Mouse (Mus musculus) embryo, embryonic 10.5 days (tissue): ENCODE data around the gene Mfn1.
A peak's percentile ranks its signal among the peaks of the same experiment; 100 is the strongest.

Experiments used
- DNase-seq: peaks from one replicate; pipeline ENCODE4 v3.0.0-alpha.2; 2015; ENCODE audit warnings: low spot score

Mfn1 gene

DNA sequence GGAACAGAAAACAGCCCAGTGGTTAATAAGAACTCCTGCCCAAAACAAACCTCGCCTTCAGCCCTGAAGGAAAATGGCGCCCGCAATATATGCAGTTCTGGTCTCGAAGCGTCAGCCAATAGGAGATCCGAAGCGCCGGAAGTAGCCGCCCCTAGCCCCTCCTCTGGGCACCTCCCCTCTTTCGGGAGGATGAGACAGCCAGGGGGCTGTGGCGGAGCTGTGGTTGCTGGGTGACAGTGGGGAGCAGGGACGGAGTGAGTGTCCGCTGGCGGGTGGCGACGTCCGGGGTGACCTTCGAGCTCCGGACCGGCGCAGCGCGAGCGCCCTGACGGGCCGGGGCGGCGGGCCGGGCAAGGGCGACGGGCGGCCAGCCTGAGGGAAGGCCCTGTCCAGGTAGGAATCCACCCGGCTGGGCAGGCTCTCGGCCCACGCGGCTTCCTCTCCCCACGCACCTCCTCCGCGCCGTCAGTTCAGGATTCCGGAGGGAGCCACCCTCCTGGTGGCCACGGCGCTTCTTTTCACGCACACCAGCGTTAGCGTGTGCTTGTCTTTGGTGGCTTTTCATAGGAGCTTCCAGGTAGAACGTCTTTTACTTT is at the start of gene Mfn1:
TSS of gene Mfn1 (plus strand) at position 163 of the 596 bp plus-strand sequence.
- peak; percentile 97 for DNase-seq

DNA sequence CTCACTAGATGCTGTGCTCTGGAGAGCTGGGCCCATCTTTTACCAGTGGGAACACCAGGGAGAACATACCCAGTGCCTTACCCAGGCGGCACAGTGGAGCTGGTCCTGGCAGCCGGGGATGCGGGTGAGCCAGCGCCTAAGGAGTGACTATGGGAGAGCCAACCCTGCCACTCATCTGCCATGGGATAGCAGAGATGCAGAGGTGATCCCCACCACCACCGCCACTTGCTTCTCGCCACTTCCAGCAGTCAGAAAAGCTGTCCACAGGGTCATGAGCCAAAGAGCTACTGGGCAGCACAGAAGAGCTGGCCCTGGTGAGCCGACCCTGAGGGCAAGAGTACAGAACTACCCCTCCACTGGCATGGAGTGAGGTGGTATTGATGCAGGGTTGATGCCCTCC is 49.3 kb upstream of the Mfn1 start:
- DNase-seq = no peak

DNA sequence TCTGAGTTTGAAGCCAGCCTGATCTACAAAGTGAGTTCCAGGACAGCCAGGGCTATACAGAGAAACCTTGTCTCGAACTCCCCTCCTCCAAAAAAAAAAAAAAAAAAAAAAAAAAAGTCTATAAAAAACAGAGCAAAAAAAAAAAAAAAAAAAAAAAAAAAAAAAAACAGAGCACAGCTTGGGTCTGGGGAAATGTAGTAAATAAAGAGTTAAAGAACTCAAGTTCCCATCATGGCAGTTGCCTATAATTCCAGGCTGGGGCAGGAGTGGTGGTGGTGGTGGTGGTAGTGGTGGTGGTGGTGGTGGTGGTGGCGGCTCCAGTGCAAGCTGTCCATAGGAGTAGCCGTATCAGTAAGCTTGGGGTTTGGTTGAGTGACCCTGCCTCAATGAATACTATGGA is 46.2 kb upstream of the Mfn1 start:
- DNase-seq = no peak

- DNase-seq = no peak
Observed at GRCm38 (mm10) chr3:32486543-32486942, 42.7 kb upstream of the Mfn1 start.

GRCm38 (mm10) chr3:32488172-32488571 is 41.1 kb upstream of the Mfn1 start:
- DNase-seq = no peak

- no peak for DNase-seq
Observed at GRCm38 (mm10) chr3:32490076-32490927, 39.0 kb upstream of the Mfn1 start.

DNA sequence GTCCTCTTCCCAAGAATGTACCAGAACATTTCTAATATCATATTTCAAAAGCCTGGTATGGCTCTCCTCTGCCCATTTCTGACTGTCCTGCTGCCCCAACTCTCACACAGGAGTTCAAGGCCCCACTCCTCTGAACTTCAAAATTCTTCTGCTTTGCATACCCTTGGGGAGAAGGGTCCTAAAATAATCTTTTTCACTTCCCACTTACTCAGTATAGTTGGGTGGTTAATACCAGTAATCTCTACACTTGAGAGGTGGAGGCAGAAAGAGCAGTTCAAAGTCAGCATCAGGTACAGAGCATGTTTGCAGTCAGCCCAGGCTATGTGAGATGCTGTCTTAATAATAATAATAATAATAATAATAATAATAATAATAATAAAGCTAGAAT is 38.3 kb upstream of the Mfn1 start:
- DNase-seq = no peak

- no peak for DNase-seq
Observed at GRCm38 (mm10) chr3:32492097-32493090, 36.9 kb upstream of the Mfn1 start, which contains the start of gene Kcnmb3. TSS of gene Kcnmb3 (minus strand) at chr3:32492231.

DNA sequence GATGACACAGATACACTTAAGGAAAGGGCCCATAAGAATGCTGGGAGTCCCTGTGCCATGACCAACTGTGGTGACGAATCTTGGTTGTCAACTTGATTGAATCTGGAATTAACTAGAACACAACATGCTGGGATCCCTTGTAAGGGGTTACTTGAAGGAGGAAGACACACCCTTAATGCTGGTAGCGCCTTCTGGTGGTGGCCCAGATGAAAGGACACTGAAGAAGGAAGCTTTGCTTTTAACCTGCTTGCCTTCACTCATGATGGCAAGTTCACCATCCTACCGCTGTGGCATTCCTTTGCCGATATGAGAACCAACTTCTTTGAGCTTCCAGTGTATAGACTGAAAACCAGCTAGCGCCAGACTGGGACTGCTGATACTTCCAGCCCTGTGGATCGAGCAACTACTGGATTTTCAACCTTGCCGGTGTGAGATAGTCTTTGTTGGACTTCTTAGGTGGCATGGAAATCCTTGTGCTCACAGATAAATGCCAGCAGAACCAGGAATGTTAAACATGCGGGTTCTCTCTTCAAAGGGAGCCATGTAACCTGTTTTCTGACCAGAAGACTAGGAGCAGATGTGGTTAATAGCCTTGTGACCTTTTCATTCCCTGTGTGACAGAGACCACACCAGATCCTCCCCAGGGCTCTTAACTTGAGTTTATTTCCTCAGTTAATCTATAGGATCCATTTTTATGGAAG is 34.7 kb upstream of the Mfn1 start:
- no peak for DNase-seq

- DNase-seq = no peak
Observed at GRCm38 (mm10) chr3:32495088-32495770, 34.0 kb upstream of the Mfn1 start.

GRCm38 (mm10) chr3:32495856-32496710 is 33.2 kb upstream of the Mfn1 start:
- DNase-seq = peak; percentile 24

DNA sequence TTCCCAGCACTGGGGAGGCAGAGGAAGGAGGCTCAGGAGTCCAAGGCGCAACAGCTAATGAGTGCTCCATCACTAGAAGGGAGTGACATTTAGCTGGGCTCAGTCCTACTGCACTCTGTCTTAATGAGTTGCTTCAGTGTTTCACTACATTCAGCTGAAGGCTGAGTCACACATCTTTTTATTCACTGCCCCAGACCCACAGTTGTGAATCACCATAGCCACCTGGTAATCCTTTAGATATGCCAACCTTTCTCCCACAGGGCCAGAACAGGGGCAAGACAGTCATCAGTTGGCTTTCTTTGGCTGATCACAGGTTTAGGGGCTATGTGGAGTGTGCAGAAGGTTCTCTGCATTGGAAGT is 32.6 kb upstream of the Mfn1 start:
- DNase-seq = no peak

GRCm38 (mm10) chr3:32500346-32500745 is 28.9 kb upstream of the Mfn1 start:
- DNase-seq = no peak

DNA sequence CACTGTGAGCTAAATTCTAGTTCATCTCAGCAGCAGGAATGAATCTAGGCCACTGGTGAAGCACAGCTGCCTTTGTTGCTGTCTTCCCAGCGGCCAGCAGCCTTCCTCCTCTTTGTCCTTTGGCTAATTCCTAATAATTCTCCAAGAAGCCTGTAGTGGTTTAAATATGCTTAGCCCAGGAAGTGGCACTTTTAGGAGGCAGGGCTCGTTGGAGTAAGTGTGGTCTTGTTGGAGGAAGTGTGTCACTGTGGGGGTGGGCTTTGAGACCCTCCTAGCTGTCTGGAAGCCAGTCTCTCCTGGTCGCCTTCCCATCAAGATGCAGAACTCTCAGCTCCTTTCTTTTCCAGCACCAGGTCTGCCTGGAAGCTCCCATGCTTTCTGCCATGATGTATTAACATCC is 23.4 kb upstream of the Mfn1 start:
- DNase-seq = no peak

GRCm38 (mm10) chr3:32506366-32507225 is 22.7 kb upstream of the Mfn1 start:
- DNase-seq = no peak

DNA sequence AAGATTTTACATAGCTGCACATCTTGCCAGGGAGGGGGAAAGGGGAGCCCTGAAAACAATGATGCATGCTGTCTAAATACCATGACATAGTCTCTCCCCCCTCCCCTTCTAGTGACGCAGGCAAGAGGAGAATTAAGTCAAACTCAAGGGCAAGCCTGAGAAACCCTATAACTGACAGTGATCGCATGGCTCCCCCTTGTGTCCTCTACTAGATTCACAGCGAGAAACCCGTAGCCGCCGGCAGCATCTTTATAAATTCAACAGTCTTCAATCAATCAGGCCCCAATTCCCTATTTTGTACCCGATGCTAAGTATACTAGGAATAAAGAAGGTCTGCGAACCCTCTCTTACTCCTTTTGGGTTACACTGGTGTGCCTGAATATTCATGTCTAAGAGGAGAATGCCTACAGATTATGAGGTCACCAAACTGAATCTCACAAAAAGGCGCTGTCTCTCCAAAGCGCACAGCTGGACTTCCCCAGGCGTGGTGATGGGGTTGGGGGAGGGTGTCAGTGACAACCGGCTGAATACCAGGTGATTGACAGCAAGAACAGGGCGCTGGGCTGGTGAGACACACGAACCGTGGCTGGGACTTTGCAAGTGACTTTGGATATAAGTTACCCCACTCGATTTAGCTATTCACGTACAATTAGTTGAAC is 20.5 kb upstream of the Mfn1 start:
- peak; percentile 93 for DNase-seq

DNA sequence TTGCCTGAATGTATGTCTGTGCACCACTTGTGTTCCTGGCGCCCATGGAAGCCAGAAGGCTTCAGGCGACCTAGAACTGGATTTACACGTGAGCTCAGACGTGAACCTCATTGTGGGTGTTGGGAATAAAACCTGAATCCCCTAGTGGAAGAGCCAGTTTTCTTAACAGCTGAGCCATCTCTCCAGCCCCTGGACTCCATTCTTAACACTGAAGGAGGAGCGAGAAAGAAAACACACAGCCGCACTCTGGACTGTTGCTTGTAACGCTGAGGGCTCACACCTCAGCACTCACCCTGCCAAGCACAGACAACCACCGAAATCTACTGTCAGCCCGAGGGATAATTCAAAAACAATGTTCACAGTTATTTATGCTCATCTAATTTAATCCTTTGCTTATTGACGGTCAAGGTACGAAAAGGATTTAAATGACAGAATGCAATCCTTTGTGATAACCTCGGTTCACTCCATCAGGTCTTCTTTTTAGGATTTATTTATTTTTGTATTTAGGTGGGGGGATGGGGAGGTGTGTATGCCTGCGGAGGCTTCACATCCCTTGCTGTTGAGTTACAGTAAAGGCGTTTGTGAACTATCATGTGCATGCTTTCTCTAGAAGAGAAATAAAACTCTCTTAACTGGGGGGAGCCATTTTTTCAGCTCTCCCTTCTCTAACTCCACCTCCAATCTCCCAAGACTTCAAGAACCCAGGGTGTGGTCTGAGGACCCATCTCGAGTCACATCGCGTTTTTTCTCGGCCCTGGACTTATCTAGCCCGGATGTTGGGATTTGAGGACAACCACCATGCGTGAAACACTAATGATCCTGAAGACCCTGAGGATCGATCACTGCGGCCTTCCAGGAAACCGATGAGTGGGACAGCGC is 19.5 kb upstream of the Mfn1 start, which contains the start of gene Zfp639:
TSS of gene Zfp639 (plus strand) at position 764 of the 879 bp plus-strand sequence.
- DNase-seq = peak; percentile 54
